Mouse (Mus musculus): ENCODE results near the gene Adh7.

DNA sequence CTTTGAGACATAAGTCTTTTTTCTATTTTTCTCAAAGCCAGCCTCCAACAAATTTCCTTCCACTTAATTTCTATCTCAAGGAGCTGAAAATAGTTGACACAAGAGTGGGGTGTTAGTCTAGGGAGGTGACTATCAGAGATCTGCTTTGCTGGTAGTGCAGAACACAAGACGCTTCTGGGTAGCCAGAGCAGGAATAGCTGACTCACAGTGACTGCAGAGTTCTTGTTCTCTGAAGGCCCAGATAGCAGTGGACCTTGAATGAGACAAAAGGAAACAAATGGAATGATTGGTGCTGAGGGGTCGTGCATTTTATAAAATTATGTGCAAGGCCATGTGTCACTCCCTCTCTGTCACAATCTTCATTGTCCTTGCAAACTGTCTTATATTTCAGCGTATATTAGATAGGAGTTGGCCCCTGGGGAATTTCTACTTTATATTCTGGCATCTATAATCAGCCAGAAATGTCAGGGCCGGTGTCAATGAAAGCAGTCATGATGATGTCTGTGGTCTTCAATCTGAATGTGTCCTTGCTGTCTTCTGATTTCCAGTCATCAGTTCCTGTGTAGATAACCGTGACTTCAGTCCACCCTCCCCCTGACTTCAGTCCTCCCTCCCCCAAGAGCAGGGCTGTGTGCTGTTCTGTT, 7.0 kb upstream of the Adh7 start:
- TF ChIP-seq CTCF (conservative IDR thresholded peaks at IDR 0.05; ENCODE audit: low read length), result no peak
- no peak for TF ChIP-seq NANOG (IDR thresholded peaks at IDR 0.05; ENCODE audit: borderline replicate concordance, low read length)

All from E14TG2a.4 (cell line).